Mouse (Mus musculus) spleen, postnatal 36 days (tissue): ENCODE measurements around the gene Clic1.
A peak's percentile ranks its signal among the peaks of the same experiment; 100 is the strongest.

Experiments used
- DNase-seq, 2 experiments: peaks; one replicate each; pipeline ENCODE4 v3.0.0; 2022; ENCODE audit warnings: low spot score in 2 of 2, mixed read lengths in 1 of 2

The Clic1 gene

DNA sequence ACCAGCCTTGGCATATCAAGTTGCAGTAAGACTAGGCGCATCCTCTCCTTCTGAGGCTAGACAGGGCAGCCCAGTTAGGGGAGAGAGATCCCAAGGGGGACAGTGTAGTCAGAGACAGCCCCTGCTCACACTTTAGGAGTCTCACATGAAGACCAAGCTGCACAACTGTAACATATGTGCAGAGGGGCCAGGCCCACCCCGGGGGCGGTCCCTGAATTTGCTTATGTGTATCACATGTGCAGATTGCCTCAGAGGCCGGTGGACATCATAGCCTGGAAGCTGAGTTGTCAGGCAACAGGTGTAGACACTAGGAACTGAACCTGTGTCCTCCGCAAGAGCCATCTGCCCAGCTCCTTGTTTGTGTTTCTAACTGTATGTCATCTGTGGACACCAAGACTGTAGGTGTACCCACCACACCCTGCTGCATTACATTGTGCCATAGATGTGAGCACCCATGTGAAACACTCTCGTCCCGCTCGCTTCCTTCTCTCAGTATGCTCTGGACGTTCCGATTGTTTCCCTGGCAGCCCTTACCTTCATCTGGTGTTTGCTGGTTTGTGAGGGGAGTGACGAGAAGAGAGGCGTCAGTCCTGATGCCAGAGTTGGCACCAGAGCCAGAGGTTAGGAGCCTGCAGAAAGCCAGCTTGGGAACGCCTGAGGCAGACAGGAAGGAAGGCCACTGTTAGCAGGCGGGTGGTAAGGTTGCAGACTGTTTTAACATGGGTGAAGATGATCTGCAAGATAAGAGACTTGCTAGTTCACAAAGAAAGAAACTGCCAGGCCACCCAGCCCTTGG lies 42.8 kb downstream of the Clic1 start:
- DNase-seq: no peak

DNA sequence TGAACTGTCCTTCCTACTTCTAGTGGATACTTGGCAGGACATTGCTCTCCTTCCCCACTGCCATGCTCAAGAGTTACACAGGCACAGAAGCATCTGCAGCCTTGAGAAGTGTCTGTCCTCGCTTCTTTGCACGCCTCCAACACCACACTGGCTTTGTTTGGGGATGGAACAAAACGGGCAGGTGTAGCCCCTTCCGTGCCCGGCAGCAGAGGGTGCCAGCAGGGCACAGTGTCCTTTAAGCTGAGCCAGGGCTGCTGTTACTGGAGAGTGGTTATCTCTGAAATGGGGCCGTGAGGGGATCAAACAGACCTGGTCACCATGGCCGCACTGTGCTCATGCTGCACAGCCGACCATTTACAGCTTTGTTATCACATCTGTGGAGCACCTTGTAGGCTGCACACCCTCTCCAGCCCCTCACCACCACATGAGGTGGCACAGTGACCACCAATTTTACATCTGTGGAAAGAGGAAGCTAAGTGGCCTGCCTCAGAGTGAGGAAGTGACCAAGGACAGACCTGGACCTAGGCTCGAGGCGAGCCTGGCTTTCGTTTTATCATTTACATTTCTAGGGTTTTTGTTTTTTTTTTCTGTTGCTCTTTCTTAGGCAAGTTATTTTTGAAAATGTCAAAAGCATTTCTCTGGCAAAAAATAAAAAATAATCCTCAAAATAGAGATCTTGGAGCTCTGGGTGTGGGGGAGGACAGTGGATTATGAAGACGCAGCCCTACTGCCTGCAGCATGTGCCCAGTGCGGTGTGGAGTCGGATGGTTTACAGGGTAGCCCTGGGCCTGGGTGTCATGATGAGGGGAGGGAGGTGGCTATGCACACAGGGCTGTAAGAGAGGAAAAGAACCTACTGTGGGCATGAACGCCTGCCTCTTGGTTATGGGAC lies 45.0 kb downstream of the Clic1 start:
- no peak for DNase-seq

DNA sequence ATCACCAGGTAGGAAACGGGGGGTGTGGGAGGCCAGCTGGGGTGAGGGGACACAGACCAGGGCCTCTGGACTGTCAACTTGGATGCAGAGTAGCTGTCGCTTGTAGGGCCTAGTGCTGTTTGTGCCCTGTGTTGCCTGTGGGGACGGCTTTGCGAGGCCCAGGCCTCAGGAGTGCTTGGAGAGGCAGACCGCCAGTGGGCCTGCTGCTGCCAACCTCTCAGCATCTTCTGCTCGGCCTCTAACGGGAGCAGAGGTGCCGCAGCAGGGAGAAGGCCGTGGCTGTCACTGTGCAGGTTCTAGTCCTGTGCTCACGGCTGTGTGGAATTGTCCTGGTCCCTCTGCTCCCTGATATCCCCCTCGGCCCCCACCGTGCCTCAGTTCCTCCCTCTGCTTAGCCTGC lies 46.8 kb downstream of the Clic1 start:
- no peak for DNase-seq

DNA sequence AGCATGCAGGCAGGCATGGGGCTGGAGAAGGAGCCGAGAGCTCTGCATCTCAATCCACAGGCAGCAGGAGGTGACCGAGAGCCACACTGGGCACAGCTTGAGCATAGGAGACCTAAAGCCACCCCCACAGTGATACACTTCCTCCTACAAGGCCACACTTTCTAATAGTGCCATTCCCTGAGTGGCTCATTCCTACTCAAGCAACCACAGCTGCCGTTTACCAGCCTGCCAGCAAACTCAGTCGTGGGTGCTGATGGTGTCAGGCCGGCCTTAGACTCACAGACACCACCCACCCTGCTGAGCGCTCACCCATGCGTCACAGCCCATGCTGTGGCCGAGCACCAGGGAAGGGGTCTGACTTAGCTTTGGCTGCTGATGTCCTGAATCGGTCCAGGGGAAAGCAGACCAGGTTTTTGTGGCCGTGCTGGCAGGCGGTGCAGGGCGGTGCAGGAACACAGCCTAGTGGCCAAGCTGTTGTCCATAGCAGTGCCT lies 47.4 kb downstream of the Clic1 start:
- no peak for DNase-seq

DNA sequence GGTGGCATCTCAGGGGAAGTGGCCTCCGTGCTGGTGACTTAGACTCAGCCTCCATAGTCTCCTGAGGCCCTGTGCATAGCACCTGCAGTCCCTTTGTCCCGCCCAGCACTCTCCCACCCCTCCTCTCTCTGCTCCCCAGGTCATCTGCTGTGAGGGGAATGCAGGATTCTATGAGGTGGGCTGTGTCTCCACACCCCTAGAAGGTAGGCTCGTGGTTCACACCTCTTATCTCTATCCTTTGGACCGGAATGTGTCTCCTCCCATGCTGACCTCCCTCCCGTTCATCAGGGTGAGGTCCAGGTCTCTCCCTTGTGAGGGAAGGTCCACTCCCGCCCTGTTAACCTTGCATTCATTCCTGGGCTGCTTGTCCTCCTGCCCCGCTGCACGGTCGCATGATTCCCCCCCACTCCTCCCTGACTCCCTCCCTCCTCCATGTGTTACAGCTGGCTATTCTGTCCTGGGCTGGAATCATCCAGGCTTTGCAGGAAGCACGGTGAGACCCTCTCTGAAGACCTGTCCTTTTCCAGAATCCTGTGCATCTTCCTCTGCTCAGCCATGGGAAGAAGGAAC lies 50.5 kb downstream of the Clic1 start:
- no peak for DNase-seq

DNA sequence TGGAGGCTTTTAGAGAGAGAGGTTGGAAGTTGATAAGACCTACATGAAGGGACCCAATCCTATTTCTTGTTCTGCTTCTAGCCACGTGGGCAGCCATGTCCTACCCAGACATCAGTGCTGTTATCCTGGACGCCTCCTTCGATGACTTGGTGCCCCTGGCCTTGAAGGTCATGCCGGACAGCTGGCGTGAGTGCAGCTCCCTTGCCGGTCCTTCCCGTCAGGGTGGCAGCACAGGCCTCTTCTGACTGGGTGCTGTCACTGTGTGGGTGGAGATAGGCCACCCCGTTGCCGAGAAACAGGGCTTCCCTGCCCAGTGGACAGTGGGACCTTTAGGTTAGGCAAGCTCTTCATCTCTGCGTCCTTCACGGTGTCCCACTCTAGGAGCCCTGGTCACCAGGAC lies 51.4 kb downstream of the Clic1 start:
- no peak for DNase-seq

DNA sequence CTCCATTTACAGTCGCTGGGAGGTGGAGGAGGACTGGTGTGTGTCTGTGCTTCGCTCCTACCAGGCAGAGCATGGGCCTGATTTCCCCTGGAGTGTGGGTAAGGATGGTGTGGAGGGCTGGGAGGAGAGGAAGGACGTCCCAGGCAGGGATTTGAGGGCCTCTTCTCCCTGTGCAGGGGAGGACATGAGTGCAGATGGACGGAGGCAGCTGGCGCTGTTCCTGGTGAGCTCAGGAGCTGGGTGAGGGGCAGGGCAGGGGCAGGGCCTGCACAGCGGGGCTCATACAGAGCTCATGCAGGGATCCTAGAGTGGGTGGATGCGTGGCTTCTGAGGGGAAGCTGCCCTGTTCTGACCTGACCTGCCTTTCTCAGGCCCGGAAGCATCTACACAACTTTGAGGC lies 52.5 kb downstream of the Clic1 start:
- DNase-seq: no peak

DNA sequence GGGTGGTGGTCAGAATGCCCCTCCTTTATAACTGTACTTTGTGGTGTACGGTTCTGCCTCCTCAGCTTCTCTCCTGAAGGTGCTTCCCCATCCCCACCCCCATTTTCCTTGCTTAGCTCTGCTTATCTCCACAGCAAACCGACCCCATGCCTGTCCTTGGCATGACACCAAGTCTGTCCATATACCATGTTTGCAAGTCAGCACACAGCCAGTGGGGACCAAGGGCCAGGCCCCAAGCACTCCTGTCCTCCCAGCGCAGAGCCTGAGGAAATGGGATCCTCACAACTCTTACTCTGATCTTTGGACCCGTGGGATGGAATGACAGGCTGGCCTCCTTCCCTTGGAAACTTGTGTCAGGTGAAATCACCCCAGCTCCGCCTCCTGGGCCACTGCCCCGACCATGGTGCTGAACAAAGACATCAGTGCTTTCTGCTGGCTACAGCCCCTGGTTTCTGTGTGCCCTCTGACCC lies 53.5 kb downstream of the Clic1 start:
- peak; percentile 19 to 44 for DNase-seq

DNA sequence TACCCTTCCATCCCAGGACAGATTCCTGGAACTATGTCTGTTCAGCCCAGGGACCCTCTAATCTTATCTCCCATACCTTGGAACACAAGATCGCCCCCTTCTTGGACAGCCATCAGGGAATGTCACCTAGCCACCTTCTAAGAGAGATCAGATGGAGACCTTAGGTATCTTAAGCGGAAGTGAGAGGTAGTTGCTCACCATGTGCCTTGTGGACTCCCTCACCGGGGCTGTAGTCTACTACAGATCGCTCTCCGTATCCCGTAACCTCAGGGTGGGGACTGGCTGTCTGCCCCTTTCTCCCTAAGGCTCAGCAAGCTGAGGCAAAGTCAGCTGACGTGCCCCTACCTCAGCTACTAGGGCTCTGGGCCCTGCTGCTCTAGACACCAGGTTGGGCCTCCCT lies 54.3 kb downstream of the Clic1 start:
- DNase-seq: no peak

DNA sequence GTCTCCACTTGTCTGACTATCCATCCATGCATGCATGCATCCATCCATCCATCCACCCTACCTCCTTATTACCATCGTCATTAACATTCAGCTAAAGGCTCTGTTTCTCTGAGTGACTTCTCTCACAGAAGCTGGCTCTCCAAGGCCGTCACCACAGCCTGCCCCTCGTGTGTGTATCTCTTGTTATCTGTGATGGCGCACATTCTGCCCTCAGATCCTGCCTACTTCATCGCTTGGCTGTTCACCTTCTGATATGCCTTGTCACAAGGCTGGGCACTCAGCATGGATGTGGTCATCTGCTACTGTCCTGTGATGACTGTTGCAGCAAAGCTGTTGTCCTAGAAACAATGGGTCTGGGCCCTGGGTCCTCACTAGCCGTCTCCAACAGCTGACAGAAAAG lies 55.0 kb downstream of the Clic1 start:
- peak; percentile 26 to 52 for DNase-seq

DNA sequence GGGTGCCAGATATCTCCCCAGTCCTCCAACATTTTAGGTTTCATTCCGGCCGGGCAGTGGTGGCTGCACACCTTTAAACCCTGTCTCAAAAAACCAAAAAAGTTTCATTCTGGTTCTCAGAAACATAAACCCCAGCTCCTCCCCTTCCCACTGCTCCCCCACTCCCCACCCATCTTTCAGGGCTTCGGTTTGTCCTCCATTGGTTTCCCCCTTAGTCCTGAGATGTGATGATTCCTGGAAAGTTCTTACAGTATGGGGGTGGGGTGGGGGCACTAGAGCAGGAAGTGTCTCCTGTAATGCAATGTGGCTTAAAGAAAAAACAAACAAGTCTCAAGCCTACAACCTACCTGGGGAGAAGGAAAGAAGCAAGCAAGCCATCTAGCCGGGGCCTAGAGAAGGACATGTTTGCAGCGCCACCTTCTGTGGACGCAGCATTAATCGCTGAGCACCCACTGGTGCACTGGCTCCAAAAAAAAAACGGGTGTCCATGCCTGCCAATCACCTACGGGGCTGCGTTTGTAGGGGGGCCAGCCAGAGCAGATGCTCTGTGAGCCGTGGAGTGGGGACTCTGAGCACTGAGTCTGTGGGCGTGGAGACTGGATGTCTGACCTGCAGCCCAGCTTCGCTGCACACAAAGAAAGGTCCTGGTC lies 56.1 kb downstream of the Clic1 start:
- peak; percentile 27 to 39 for DNase-seq

DNA sequence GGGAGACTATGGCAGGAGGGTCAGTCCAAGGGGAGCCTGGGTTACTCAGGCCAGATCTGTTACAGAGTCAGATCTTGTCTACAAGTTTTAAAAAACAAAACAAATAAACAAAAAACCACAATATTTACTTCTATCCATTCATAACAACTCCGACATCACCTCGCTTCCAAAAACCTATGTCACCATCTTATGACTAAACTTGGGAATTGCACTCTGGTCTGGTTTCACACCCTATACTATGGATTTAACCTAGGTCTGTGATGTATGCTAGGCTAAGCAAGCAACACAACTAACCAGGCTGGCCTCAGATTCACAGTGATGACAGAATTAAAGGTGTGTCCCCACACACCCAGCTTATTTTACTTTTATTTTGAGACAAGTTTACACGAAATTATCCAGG lies 56.8 kb downstream of the Clic1 start:
- DNase-seq: no peak

DNA sequence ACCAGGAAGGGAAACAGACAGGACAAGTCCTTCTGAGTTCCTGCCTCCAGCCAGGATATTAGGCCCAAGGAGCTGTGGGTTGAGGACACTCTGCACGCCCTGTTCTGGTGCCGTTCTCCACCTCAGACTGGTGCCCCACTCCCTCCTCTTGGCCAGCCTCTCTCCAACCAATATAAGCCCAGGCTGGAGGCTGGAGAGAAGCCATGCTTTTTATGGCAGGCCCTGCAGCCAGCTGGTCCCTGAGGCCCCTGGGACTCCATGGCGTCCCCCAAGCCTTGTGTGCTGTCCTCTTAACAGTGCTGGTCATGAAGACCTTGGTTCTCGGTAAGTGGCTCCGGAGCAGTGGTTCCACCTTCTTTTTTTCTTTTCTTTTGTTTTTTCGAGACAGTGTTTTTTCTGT lies 58.3 kb downstream of the Clic1 start, which contains the start of gene Ly6g5c:
Gene Ly6g5c, plus strand, starts transcription at position 183 of the 400 bp plus-strand sequence.
- DNase-seq: no peak
